Mouse (Mus musculus): Measurements from ENCODE around the gene Nck1. TPM values are rescaled to one million over a fixed set of nuclear protein-coding genes. Genes with fewer than 3 reads are reported as not detected.

Nck1 gene
- total RNA-seq, 1 experiment from 2014 or later: 78.9 TPM

DNA sequence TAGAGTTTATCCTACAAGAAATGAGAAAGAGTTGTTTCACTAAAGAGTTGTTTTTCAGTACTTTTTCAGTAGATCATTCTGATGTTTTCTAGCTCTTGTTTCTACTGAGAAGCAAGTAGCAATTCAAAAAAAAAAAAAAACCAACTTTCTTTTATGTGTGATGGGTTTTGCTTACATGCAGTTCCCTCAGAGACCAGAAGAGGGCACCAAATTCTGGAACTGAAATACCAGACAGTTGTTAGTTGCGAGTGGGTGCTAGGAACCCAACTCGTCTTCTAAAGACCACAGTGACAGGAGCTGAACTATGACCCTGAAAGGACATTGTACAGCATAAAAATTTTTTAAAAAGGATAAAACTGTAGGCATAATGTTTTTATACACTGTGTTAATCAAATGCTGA lies 2.4 kb upstream of the Nck1 start:
- no peak for ATAC-seq (replicated peaks in 1 of 2; ENCODE audit: insufficient read depth in 1 of 2, low FRiP score in 2 of 2, low TSS enrichment in 1 of 2, low read depth in 1 of 2, poor library complexity in 2 of 2, severe bottlenecking in 2 of 2)

DNA sequence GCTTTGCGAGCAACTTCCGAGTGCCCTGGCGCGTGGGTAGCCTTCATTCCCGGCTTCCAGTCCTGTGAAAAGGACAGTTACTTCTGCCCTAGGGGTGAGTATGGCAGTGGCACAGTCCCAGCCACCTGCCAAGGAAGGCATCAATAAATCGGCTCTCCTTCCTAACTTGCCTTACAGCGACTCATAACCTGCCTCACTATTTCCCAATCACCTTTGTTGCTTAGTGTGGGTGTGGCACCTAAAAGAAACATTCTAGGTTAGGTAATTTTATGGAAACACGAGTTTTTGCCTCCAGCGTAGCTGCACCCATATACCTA lies 618 bp upstream of the Nck1 start:
- peak; percentile 27 to 29; a peak in 3 of 4 replicates for ATAC-seq (replicated peaks in 1 of 2; ENCODE audit: insufficient read depth in 1 of 2, low FRiP score in 2 of 2, low TSS enrichment in 1 of 2, low read depth in 1 of 2, poor library complexity in 2 of 2, severe bottlenecking in 2 of 2)

DNA sequence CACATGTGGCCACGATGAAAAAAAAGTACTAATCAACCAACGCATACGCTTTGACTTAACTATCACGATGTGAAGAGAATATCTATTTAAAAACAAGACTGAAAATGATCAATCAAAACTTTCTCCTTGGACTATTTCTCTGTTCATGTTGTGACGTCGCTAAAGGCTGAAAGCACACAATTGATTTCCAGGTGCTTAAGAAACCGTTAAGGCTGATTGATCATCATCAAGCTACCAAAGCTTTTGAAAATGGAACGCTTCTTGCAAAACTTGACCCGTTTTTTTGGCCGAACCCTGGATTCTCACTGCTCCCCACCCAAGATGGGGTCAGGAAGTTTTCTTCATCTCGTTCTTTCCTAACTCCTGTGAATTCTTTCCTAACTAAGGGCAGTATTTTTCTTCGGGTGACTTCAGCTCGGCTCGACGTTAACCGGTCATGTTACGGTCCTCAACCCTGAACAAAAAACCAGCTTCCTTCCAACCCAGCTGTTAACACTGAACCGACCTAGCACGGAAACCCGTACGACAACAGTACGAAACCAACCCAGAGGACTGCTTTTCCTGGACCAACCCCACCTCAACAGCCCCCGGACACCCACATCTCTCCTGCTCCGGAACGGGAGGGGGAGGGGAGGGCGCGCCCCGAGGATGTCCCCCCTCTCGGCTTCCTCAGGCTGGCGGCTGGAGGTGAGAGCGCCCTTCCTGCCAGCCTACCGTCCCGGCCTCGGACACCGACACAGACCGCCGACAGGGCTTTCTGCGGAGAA lies 803 bp downstream of the Nck1 start:
- peak; percentile 3 to 9; a peak in 2 of 4 replicates for ATAC-seq (replicated peaks in 1 of 2; ENCODE audit: insufficient read depth in 1 of 2, low FRiP score in 2 of 2, low TSS enrichment in 1 of 2, low read depth in 1 of 2, poor library complexity in 2 of 2, severe bottlenecking in 2 of 2)

DNA sequence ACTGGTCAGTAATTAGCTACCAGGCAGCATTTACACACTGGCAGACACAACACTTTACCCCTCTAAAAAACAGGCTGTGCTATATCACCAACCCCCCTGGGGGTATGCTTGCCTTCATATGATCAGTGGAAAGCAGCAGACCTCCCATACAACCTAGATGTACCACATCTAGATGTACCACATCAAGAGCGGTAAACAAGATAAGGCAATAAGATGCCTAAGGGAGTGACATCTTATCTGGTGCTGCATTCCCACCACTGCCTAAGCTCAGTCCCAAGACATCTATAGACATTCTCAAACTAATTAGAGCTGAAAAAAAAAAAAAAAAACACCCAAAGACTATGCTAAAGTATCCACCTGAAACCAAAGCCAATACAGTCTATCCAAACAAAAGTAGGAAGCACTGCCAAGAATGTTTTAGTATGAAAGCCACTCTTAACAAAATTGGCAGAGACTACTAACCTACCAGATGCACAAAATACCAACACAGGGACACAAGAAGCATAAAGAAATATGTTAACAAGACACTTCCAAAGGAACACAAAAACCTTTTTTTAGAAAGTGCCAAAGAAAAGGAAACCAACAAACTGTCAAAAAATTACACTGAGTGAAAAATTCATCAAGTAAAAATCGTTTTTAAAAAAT lies 10.2 kb downstream of the Nck1 start:
- ATAC-seq (replicated peaks in 1 of 2; ENCODE audit: insufficient read depth in 1 of 2, low FRiP score in 2 of 2, low TSS enrichment in 1 of 2, low read depth in 1 of 2, poor library complexity in 2 of 2, severe bottlenecking in 2 of 2): no peak

DNA sequence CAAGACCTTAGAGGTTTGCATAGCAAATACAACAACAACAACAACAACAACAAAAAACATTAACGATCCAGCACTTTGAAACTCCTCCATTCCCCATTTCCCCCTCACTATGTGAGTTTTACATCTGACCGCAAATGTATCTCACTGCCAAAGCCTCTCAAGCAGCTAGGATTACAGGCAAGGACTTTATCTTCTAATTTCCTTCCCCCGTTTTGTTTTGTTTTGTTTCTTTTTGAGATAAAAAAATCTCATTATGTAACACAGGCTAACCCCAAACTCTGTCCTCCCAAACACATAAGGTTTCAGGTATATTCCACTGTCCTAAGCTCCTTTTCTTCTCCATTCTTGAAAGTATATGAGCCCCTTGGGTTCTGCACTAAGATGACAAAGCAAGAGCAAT lies 11.2 kb downstream of the Nck1 start:
- ATAC-seq (replicated peaks in 1 of 2; ENCODE audit: insufficient read depth in 1 of 2, low FRiP score in 2 of 2, low TSS enrichment in 1 of 2, low read depth in 1 of 2, poor library complexity in 2 of 2, severe bottlenecking in 2 of 2): no peak

DNA sequence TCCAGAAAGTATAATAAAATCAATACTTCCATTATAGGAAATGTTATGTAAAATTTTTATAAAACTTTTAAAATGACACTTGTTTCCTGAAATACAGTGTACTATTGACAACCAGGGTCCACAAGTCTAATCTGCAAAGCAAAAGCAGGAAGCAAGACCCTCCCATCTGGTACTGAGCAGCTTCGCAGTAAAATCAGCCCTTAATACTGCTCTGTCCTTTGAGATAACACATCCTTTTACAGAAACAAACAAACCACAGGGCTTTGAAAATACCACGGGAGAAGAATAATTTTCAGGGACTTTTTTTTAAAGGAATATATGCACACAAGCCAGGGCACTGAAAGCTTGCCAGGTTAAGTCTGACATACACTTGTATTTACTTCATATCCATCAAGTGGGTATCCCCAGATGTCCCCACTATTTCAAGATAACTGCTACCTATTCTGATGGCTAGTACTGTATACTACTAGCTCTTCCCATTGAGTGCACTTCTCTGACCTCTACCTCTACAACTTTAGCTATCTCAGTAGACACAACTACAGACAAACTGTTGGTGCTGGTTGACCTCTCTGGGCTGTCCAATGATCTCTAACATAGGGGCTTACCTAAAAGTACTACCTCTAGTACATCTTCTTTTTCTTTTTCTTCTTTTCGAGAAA lies 13.0 kb downstream of the Nck1 start:
- no peak for ATAC-seq (replicated peaks in 1 of 2; ENCODE audit: insufficient read depth in 1 of 2, low FRiP score in 2 of 2, low TSS enrichment in 1 of 2, low read depth in 1 of 2, poor library complexity in 2 of 2, severe bottlenecking in 2 of 2)

DNA sequence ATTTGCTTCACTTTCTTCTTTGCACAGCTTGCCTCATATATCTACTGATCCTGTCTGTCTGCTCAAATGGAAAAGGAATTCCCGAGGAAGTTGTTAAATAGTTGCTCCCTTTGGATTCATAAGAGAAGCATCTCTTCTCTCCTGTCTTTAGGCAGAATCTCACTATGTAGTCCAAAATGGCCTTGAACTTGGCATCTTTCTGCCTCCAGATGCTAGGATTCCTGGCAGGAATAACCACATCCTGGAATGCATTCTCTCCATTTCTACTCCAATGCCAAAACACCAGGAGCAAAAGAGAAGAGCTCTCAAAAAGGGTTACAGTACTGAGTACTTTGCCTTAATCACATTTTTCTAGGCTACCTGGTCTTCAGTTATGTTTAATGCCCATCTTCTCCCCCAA lies 14.6 kb downstream of the Nck1 start:
- no peak for ATAC-seq (replicated peaks in 1 of 2; ENCODE audit: insufficient read depth in 1 of 2, low FRiP score in 2 of 2, low TSS enrichment in 1 of 2, low read depth in 1 of 2, poor library complexity in 2 of 2, severe bottlenecking in 2 of 2)

DNA sequence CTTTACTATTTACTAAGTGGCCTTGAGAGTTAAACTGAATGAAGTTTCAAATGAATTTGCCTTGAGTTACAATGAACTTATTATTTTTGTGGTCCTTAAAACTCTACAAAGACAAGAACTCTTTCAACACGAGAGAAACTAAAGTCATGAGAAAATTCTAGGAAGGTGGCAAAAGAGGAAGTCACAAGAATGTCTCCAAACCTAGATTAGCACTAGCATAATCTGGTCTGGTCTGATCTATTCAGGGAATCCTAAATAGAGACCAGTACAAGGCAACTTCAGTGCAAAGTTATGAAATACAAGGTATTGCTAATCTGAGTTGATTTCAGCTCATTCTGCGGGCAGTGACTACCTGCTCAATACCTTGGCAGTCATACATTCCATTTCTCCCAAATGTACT lies 20.7 kb downstream of the Nck1 start:
- ATAC-seq (replicated peaks in 1 of 2; ENCODE audit: insufficient read depth in 1 of 2, low FRiP score in 2 of 2, low TSS enrichment in 1 of 2, low read depth in 1 of 2, poor library complexity in 2 of 2, severe bottlenecking in 2 of 2): no peak

DNA sequence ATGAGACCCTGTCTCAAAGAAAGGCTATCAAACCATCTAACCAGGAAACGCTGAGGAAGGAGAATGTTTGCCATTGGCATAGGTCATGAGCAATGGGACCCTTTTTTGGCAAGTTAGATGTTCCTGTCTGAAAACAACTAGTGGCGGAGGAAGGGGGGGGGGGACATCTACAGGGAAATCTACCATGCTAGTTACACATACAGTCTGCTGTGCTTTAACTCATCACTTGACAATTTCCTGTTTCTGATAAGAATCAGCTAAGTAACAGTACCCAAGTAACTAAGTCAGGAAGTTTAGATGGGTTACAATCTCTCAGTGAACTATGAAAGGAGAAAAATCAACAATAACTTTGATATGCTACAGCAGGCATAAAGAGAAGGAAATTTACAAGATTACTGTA lies 23.9 kb downstream of the Nck1 start:
- ATAC-seq (replicated peaks in 1 of 2; ENCODE audit: insufficient read depth in 1 of 2, low FRiP score in 2 of 2, low TSS enrichment in 1 of 2, low read depth in 1 of 2, poor library complexity in 2 of 2, severe bottlenecking in 2 of 2): no peak

DNA sequence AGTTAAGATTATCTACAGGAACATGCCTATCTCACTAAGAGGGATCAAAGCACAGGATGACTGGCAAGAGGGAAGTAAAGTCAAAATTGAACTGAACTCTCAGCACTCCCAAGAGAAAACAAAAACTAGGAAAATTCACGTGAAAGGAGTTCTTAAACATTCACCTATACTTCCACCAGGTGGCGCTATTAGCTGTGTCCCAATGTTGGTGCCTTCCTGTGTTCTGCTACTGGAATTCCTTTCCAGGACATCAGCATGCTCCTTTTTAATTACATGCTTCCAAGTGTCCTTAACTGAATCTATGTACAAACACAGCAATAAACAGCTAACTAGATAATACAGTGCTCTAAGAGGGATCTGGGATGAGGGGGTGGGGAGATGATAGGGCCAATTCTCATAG lies 25.3 kb downstream of the Nck1 start:
- ATAC-seq (replicated peaks in 1 of 2; ENCODE audit: insufficient read depth in 1 of 2, low FRiP score in 2 of 2, low TSS enrichment in 1 of 2, low read depth in 1 of 2, poor library complexity in 2 of 2, severe bottlenecking in 2 of 2): peak; percentile 32 to 45; a peak in 3 of 4 replicates

DNA sequence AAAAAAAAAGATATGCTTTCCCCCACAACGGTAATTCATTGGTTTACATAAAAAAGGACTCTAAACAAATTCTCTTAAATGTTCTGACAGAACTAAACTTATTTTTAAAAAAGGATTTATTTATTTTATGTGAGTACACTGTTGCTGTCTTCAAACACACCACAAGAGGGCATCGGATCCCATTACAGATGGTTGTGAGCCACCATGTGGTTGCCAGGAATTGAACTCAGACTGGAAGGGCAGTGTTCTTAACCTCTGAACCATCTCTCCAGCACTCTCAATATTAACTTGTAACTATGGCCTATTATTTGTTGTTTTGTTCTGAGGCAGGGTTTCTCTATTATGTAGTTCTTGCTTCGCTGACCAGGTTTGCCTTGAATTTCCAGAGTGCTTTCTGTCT lies 25.9 kb downstream of the Nck1 start:
- no peak for ATAC-seq (replicated peaks in 1 of 2; ENCODE audit: insufficient read depth in 1 of 2, low FRiP score in 2 of 2, low TSS enrichment in 1 of 2, low read depth in 1 of 2, poor library complexity in 2 of 2, severe bottlenecking in 2 of 2)

DNA sequence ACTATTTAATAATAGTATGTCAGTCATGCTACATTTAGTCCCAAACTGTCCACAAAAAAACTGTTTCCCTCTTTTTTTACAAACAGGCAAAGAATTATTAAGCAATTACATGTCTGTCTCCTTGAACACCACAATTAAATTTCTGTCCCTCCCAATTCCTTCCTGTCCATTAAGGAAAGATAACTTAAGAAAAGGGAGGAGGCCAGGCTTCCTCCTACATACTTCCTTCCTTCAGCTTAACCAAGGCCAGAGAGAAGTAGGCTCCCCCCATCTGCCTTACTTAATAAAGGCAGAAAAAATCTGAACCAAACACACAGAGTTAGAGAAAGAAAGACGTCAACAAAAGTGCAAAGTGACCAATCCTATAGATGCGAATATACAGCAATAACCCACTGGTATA lies 38.4 kb downstream of the Nck1 start:
- no peak for ATAC-seq (replicated peaks in 1 of 2; ENCODE audit: insufficient read depth in 1 of 2, low FRiP score in 2 of 2, low TSS enrichment in 1 of 2, low read depth in 1 of 2, poor library complexity in 2 of 2, severe bottlenecking in 2 of 2)

DNA sequence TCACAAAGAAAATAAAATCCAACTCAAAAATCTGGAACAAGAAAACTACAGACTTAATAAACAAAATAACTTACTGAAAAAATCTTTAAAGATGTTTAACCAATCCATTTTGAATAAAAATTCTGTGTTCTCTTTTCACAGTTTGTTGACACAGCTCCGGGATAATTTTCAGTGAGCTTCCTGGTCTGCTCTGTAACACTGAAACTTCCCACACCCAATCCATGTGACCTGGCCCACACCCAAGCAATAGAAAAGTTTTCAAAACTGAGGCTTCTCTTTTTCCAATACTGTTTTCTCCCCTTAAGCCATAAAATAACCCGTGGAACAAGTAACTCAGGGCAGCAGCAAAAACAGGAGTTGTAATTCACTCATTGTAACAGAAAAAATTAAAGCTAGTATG lies 39.3 kb downstream of the Nck1 start:
- no peak for ATAC-seq (replicated peaks in 1 of 2; ENCODE audit: insufficient read depth in 1 of 2, low FRiP score in 2 of 2, low TSS enrichment in 1 of 2, low read depth in 1 of 2, poor library complexity in 2 of 2, severe bottlenecking in 2 of 2)

DNA sequence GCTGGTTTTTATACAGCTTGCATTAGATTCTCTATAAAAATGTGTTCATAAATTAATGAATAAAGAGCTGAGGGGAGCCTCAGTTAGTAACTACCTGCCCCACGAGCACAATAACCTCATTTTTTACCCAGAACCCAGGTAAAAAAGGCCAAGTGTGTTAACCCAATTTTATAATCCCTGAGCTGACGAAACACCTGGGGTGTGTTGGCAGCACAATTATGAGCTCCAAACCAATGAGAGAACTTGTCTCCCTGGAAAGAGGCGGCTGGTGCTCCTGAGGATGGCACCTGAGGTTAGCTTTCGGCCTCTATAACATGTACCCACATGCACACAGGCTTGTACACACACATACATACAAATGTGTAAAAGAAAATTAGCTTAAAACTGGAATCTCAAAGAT lies 40.4 kb downstream of the Nck1 start:
- ATAC-seq (replicated peaks in 1 of 2; ENCODE audit: insufficient read depth in 1 of 2, low FRiP score in 2 of 2, low TSS enrichment in 1 of 2, low read depth in 1 of 2, poor library complexity in 2 of 2, severe bottlenecking in 2 of 2): no peak

DNA sequence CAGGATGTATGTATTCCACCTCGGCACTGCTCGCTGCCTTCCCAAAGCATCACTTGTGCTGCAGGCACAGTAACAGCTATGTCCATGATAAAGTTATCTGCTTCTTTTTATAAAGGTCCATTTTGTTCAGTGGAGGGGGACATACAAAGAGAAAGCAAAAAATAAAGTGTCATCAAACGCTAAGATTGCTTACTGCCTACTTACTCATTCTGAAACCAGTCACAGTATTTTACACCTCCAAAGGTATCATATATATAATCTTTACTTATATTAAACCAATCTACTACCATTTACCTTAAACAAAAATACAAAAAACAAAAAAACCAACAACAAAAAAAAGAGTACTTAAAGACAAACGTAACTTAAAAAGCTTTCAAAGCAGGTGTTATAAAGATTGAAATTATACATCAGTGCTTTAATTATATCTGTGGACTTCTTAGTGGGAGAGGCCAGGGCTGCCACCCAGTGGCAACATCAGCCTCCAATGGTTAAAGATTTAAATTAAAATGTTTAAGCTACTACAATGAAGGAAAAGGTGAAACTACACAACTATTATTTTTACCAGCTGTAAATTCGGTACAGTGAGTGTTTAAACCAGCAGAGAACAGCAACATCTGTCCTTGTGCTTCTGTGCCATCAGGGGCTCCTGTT lies 52.2 kb downstream of the Nck1 start:
- no peak for ATAC-seq (replicated peaks in 1 of 2; ENCODE audit: insufficient read depth in 1 of 2, low FRiP score in 2 of 2, low TSS enrichment in 1 of 2, low read depth in 1 of 2, poor library complexity in 2 of 2, severe bottlenecking in 2 of 2)

DNA sequence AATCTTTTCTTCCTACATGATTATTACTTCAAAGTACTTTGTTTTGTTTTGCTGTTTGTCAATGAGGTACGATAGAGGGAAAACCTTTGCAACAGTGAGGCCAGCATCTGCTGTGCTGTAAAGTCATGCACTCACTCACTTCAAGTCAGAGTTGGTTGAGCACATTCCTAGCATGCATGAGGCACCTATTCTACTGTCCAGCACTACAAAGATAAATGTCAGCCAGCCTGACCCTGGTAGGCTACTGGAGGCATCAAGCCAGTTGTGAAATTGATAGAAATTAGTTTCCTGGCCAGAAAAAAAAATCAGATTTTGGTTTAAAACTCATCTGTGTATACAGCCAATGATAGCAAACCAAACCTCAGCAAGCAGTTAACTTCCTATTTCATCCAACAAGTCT lies 54.5 kb downstream of the Nck1 start:
- no peak for ATAC-seq (replicated peaks in 1 of 2; ENCODE audit: insufficient read depth in 1 of 2, low FRiP score in 2 of 2, low TSS enrichment in 1 of 2, low read depth in 1 of 2, poor library complexity in 2 of 2, severe bottlenecking in 2 of 2)

DNA sequence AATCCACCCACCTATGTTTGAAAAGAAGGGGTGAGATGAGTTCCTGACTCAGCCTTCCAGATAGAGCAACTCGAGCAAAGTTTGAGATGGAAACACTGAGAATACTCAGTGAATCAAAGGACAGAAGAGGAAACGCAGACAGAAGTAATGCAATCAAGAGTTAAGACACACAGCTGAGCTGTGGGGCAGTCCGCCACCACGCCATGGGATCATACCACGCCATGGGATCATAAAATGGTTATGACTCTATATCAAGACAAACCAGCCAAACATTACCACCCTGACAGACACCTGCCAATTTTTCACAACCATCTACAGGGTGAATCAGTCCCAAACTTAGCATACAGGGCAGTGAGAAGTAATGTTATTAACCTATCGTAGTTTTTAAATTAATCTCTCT lies 57.0 kb downstream of the Nck1 start:
- ATAC-seq (replicated peaks in 1 of 2; ENCODE audit: insufficient read depth in 1 of 2, low FRiP score in 2 of 2, low TSS enrichment in 1 of 2, low read depth in 1 of 2, poor library complexity in 2 of 2, severe bottlenecking in 2 of 2): no peak; a peak in 1 of 4 replicates

DNA sequence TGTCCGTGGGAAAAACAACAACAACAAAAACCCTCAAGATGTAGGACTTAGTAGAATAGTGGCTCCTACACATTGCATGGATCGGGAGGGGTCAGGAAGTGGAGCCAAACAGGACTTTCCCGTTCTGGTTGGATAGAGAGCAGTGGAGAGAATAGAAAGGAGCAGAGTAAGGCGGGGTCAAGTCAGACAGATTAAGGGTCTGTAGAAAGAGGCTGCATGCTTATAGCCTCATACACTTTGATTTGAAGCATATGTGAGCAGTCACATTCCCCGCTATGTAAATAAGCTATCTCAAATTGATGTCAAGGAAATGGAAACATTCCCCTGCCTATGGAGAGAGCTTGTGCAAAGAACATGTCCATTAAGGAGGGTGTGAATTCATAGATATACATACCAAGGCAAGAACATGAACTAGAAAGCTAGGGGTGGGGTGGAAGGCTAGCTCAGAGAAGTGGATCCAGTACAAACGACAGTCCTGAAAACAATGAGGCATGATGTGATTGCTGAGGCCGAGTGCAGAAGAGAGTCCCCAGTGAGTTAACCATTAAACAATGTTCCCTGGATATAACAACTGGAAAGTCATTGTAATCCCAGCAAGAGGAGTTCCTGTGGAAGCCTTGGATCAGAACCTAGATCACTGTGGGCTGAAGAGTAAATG lies 57.7 kb downstream of the Nck1 start:
- no peak for ATAC-seq (replicated peaks in 1 of 2; ENCODE audit: insufficient read depth in 1 of 2, low FRiP score in 2 of 2, low TSS enrichment in 1 of 2, low read depth in 1 of 2, poor library complexity in 2 of 2, severe bottlenecking in 2 of 2)
